ENCODE assay signal across 45 mouse cellular contexts in the genomic region with DNA sequence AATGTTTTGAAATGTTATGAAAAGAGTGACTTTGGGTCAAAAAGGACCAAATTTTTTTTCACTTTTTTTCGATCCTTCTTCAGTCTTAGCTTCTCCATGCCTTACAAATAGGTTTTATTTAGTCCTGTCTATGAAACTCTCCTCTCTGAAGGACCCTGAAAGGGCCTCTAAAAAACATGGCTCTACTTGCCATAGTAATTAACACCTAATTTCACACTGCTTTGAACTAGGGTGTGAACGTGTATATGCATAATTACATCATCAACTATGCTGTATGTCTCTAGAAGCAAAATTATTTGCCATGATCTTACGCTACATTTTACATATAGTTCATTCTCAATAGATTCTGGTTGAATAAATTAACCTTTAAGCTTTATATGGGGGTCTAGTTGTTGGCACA. TPM values are rescaled to one million over a fixed set of nuclear protein-coding genes. Genes with fewer than 3 reads are reported as not detected.
"Had no signal": no experiment of that assay in that cellular context is flagged by ENCODE, and none has a peak within 500 bp of the region (broad histone marks: within the 10 kb centered on the region; RNA-seq: fewer than 3 reads in every experiment).

No protein-coding gene starts in this region.

- H3K9ac ChIP-seq: heart, embryonic 12.5 days; hindbrain, embryonic 13.5 days; hindbrain, embryonic 15.5 days; kidney, embryonic 15.5 days; limb, embryonic 13.5 days; limb, embryonic 15.5 days; liver, embryonic 12.5 days; liver, embryonic 14.5 days had no signal

- H3K27me3 ChIP-seq: heart, embryonic 12.5 days; hindbrain, embryonic 13.5 days; hindbrain, embryonic 15.5 days; kidney, embryonic 15.5 days; limb, embryonic 13.5 days; limb, embryonic 15.5 days; liver, embryonic 12.5 days had no signal

- H3K4me3 ChIP-seq: gastrocnemius, adult 2 months; heart, embryonic 10.5 days; heart, embryonic 12.5 days; hindbrain, embryonic 10.5 days; hindbrain, embryonic 13.5 days; hindbrain, embryonic 15.5 days; kidney, embryonic 15.5 days; limb, embryonic 13.5 days; limb, embryonic 15.5 days; liver, embryonic 12.5 days had no signal

- DNase-seq: gastrocnemius, adult 2 months; gastrocnemius, postnatal 10 days; gastrocnemius, postnatal 25 days; heart, adult 18-20 months; heart, postnatal 10 days; heart, postnatal 4 days; kidney, adult 11 months; kidney, adult 2 months; kidney, adult 9 months; kidney, postnatal 14 days; kidney, postnatal 36 days; layer of hippocampus, adult 9-11 months; layer of hippocampus, postnatal 36 days; left cerebral cortex, postnatal 4 days had no signal

- H3K4me1 ChIP-seq: heart, embryonic 10.5 days; heart, embryonic 12.5 days; hindbrain, embryonic 13.5 days; hindbrain, embryonic 15.5 days; kidney, embryonic 15.5 days; limb, embryonic 13.5 days; limb, embryonic 15.5 days; liver, embryonic 12.5 days had no signal

- H3K36me3 ChIP-seq: heart, embryonic 10.5 days; heart, embryonic 12.5 days; hindbrain, embryonic 10.5 days; hindbrain, embryonic 13.5 days; hindbrain, embryonic 15.5 days; kidney, embryonic 15.5 days; limb, embryonic 13.5 days; limb, embryonic 15.5 days; liver, embryonic 12.5 days had no signal

- ATAC-seq: hindbrain, postnatal 0 days; intestine, embryonic 16.5 days; liver, embryonic 12.5 days had no signal

- H3K9me3 ChIP-seq: heart, embryonic 10.5 days; heart, embryonic 12.5 days; hindbrain, embryonic 10.5 days; hindbrain, embryonic 13.5 days; hindbrain, embryonic 15.5 days; kidney, embryonic 15.5 days; limb, embryonic 13.5 days; limb, embryonic 15.5 days; liver, embryonic 12.5 days had no signal

- H3K4me2 ChIP-seq: heart, embryonic 12.5 days; hindbrain, embryonic 13.5 days; hindbrain, embryonic 15.5 days; kidney, embryonic 15.5 days; limb, embryonic 13.5 days; limb, embryonic 15.5 days; liver, embryonic 12.5 days had no signal

- H3K27ac ChIP-seq: gastrocnemius, adult 2 months; heart, embryonic 10.5 days; hindbrain, embryonic 10.5 days; hindbrain, embryonic 13.5 days; hindbrain, embryonic 15.5 days; hindbrain, postnatal 0 days; kidney, embryonic 15.5 days; kidney, postnatal 0 days; limb, embryonic 13.5 days; limb, embryonic 15.5 days; liver, embryonic 12.5 days; liver, embryonic 14.5 days had no signal

RNA-seq across cellular contexts. Expression of a gene that starts 25.6 kb away (rescaled TPM):
- total RNA-seq: gastrocnemius, adult 2 months; gastrocnemius, postnatal 25 days; granulocyte monocyte progenitor cell, adult 5-6 weeks; heart, adult 18-20 months; heart, postnatal 10 days; heart, postnatal 25 days; heart, postnatal 4 days; hindbrain, postnatal 0 days; layer of hippocampus, adult 18-20 months; layer of hippocampus, adult 8-10 months; layer of hippocampus, postnatal 14 days; layer of hippocampus, postnatal 36 days; left cerebral cortex, adult 18-20 months; left cerebral cortex, adult 8-10 months; left cerebral cortex, postnatal 10 days; left cerebral cortex, postnatal 25 days; left cerebral cortex, postnatal 4 days; liver, adult 2 months had no signal
- polyA plus RNA-seq: heart, embryonic 10.5 days; heart, embryonic 12.5 days; heart, embryonic 14.5 days; heart, embryonic 16.5 days; hindbrain, embryonic 10.5 days; hindbrain, embryonic 13.5 days; hindbrain, embryonic 15.5 days; hindbrain, postnatal 0 days; intestine, embryonic 14.5 days; intestine, embryonic 16.5 days; kidney, adult 2 months; kidney, embryonic 15.5 days; kidney, postnatal 0 days; large intestine, adult 2 months; limb, embryonic 11.5 days; liver, adult 2 months; liver, embryonic 12.5 days; liver, embryonic 14.5 days; liver, embryonic 16.5 days had no signal

RNA-seq across cellular contexts. Expression of a gene that starts 54.3 kb away (rescaled TPM):
- total RNA-seq: gastrocnemius, adult 2 months; gastrocnemius, postnatal 10 days; gastrocnemius, postnatal 25 days; gastrocnemius, postnatal 4 days; granulocyte monocyte progenitor cell, adult 5-6 weeks; heart, adult 18-20 months; heart, adult 8-10 months; heart, postnatal 10 days; heart, postnatal 25 days; heart, postnatal 4 days; hindbrain, postnatal 0 days; layer of hippocampus, adult 18-20 months; layer of hippocampus, adult 8-10 months; layer of hippocampus, postnatal 14 days; layer of hippocampus, postnatal 36 days; left cerebral cortex, adult 18-20 months; left cerebral cortex, adult 8-10 months; left cerebral cortex, postnatal 10 days; left cerebral cortex, postnatal 25 days; left cerebral cortex, postnatal 4 days; liver, adult 2 months had no signal
- polyA plus RNA-seq: heart, embryonic 10.5 days; heart, embryonic 12.5 days; heart, embryonic 14.5 days; heart, embryonic 16.5 days; hindbrain, embryonic 10.5 days; hindbrain, embryonic 13.5 days; hindbrain, embryonic 15.5 days; intestine, embryonic 14.5 days; intestine, embryonic 16.5 days; kidney, adult 2 months; kidney, postnatal 0 days; large intestine, adult 2 months; liver, adult 2 months; liver, embryonic 12.5 days; liver, embryonic 14.5 days; liver, embryonic 16.5 days had no signal
